Mouse (Mus musculus) MEL (cell line): Measurements from ENCODE around the gene Olfr1178. TPM values are rescaled to one million over a fixed set of nuclear protein-coding genes. Genes with fewer than 3 reads are reported as not detected.
A peak's percentile ranks its signal among the peaks of the same experiment; 100 is the strongest.

Experiments
- DNase-seq: peaks from one replicate; pipeline ENCODE4 v3.0.0; 2011; ENCODE audit warnings: low read depth, low spot score
- H3K27ac ChIP-seq: 2 replicates; pipeline ENCODE4 v1.5.1; 2012; ENCODE audit warnings: low read depth, mild to moderate bottlenecking, control low read depth, low read length, moderate library complexity; ENCODE audit not compliant: control insufficient read depth
- H3K27me3 ChIP-seq, 2 experiments: fragments of 150-350 bp in 1 of 2; sonication (generic) in 1 of 2; 2 replicates each; pipeline ENCODE4 v1.6.1; 2012; ENCODE audit warnings: low read length in 2 of 2, mild to moderate bottlenecking in 2 of 2, improper control_type of control experiment in 1 of 2, moderate library complexity in 1 of 2; ENCODE audit not compliant: insufficient read depth in 2 of 2, control insufficient read depth in 1 of 2
- H3K36me3 ChIP-seq, 2 experiments: 2 replicates each; pipeline ENCODE4 v1.6.1; 2012 to 2014; ENCODE audit warnings: low read length in 2 of 2, improper control_type of control experiment in 1 of 2, inconsistent platforms in 1 of 2, mild to moderate bottlenecking in 1 of 2; ENCODE audit not compliant: insufficient read depth in 2 of 2, control insufficient read depth in 1 of 2
- H3K4me1 ChIP-seq, 2 experiments: fragments of 150-350 bp in 1 of 2; sonication (generic) in 1 of 2; 2 replicates each; pipeline ENCODE4 v1.6.1; 2012; ENCODE audit warnings: low read length in 2 of 2, improper control_type of control experiment in 1 of 2, mild to moderate bottlenecking in 1 of 2; ENCODE audit not compliant: insufficient read depth in 2 of 2, control insufficient read depth in 1 of 2
- H3K4me3 ChIP-seq, 2 experiments: fragments of 150-350 bp in 1 of 2; sonication (generic) in 1 of 2; 2 replicates each; pipeline ENCODE4 v1.5.1; 2012; ENCODE audit warnings: low read depth in 2 of 2, low read length in 2 of 2, mild to moderate bottlenecking in 2 of 2, moderate library complexity in 2 of 2, control low read depth in 1 of 2, improper control_type of control experiment in 1 of 2; ENCODE audit not compliant: control insufficient read depth in 1 of 2, insufficient read depth in 1 of 2
- H3K79me2 ChIP-seq: 2 replicates; pipeline ENCODE4 v1.6.1; 2012; ENCODE audit warnings: mild to moderate bottlenecking, low read length, moderate library complexity; ENCODE audit not compliant: control insufficient read depth, poor library complexity, insufficient read depth
- H3K9ac ChIP-seq: 2 replicates; pipeline ENCODE4 v1.6.1; 2012; ENCODE audit warnings: low read depth, mild to moderate bottlenecking, control low read depth, low read length, moderate library complexity; ENCODE audit not compliant: control insufficient read depth, poor library complexity, severe bottlenecking
- H3K9me3 ChIP-seq: fragments of 150-350 bp; sonication (generic); replicated peaks from 2 replicates; pipeline ENCODE4 v1.6.1; 2012; ENCODE audit warnings: mild to moderate bottlenecking, low read length, improper control_type of control experiment, moderate library complexity; ENCODE audit not compliant: insufficient read depth
- CHD1 ChIP-seq: IDR thresholded peaks from 2 replicates; pipeline ENCODE4 v1.6.1; 2012; ENCODE audit warnings: low read depth, mild to moderate bottlenecking, inconsistent platforms, low read length, improper control_type of control experiment
- CHD2 ChIP-seq: IDR thresholded peaks from 2 replicates; pipeline ENCODE4 v1.6.1; 2011; ENCODE audit warnings: low read length, improper control_type of control experiment
- CTCF ChIP-seq, 3 experiments: IDR thresholded peaks in 2 of 3; conservative IDR thresholded peaks in 1 of 3; 2 replicates each; pipeline ENCODE4 v1.5.1; 2011 to 2012; ENCODE audit warnings: low read length in 3 of 3, low read depth in 2 of 3, mild to moderate bottlenecking in 2 of 3, improper control_type of control experiment in 1 of 3, inconsistent platforms in 1 of 3, mixed read lengths in 1 of 3, moderate library complexity in 1 of 3; ENCODE audit not compliant: control insufficient read depth in 1 of 3, insufficient read depth in 1 of 3, poor library complexity in 1 of 3, severe bottlenecking in 1 of 3
- E2F4 ChIP-seq: IDR thresholded peaks from 2 replicates; pipeline ENCODE4 v1.6.1; 2011; ENCODE audit warnings: low read depth, low read length, improper control_type of control experiment, borderline replicate concordance
- ETS1 ChIP-seq: IDR thresholded peaks from 2 replicates; pipeline ENCODE4 v1.6.1; 2012; ENCODE audit warnings: low read depth, mild to moderate bottlenecking, inconsistent platforms, low read length, improper control_type of control experiment, moderate library complexity
- MXI1 ChIP-seq: IDR thresholded peaks from 2 replicates; pipeline ENCODE4 v1.6.1; 2011; ENCODE audit warnings: mild to moderate bottlenecking, low read depth, low read length, improper control_type of control experiment
- MYC ChIP-seq: IDR thresholded peaks from 2 replicates; pipeline ENCODE4 v1.6.1; 2011; ENCODE audit warnings: low read depth, mild to moderate bottlenecking, low read length, improper control_type of control experiment, moderate library complexity
- NELFE ChIP-seq: IDR thresholded peaks from 2 replicates; pipeline ENCODE4 v1.6.1; 2011; ENCODE audit warnings: low read depth, low read length, improper control_type of control experiment
- NRF1 ChIP-seq: IDR thresholded peaks from 2 replicates; pipeline ENCODE4 v1.6.1; 2014; ENCODE audit warnings: low read depth, mild to moderate bottlenecking, inconsistent platforms, low read length, improper control_type of control experiment, moderate library complexity; ENCODE audit not compliant: poor library complexity, insufficient read depth, severe bottlenecking
- RAD21 ChIP-seq: IDR thresholded peaks from 2 replicates; pipeline ENCODE4 v1.6.1; 2011; ENCODE audit warnings: mild to moderate bottlenecking, low read depth, low read length, improper control_type of control experiment
- RCOR1 ChIP-seq: IDR thresholded peaks from 2 replicates; pipeline ENCODE4 v1.6.1; 2012; ENCODE audit warnings: low read depth, mild to moderate bottlenecking, inconsistent platforms, low read length, improper control_type of control experiment
- SIN3A ChIP-seq: IDR thresholded peaks from 2 replicates; pipeline ENCODE4 v1.6.1; 2012; ENCODE audit warnings: low read length, improper control_type of control experiment, inconsistent platforms
- SMC3 ChIP-seq: IDR thresholded peaks from 2 replicates; pipeline ENCODE4 v1.6.1; 2011; ENCODE audit warnings: low read depth, low read length, improper control_type of control experiment
- TBP ChIP-seq: IDR thresholded peaks from 2 replicates; pipeline ENCODE4 v1.8.0; 2011; ENCODE audit warnings: low read depth, low read length, improper control_type of control experiment
- USF2 ChIP-seq, 2 experiments: IDR thresholded peaks; 2 replicates each; pipeline ENCODE4 v1.6.1; 2011 to 2012; ENCODE audit warnings: improper control_type of control experiment in 2 of 2, low read length in 2 of 2, borderline replicate concordance in 1 of 2, inconsistent platforms in 1 of 2, low read depth in 1 of 2, mild to moderate bottlenecking in 1 of 2; ENCODE audit not compliant: insufficient read depth in 1 of 2
- ZC3H11A ChIP-seq: IDR thresholded peaks from 2 replicates; pipeline ENCODE4 v1.6.1; 2012; ENCODE audit warnings: low read depth, mild to moderate bottlenecking, inconsistent platforms, low read length, improper control_type of control experiment
- ZKSCAN1 ChIP-seq: IDR thresholded peaks from 2 replicates; pipeline ENCODE4 v1.6.1; 2012; ENCODE audit warnings: low read depth, mild to moderate bottlenecking, inconsistent platforms, low read length, improper control_type of control experiment, moderate library complexity
- ZNF384 ChIP-seq: IDR thresholded peaks from 2 replicates; pipeline ENCODE4 v1.6.1; 2012; ENCODE audit warnings: low read depth, mild to moderate bottlenecking, inconsistent platforms, low read length, improper control_type of control experiment
- polyA plus RNA-seq, 2 experiments: library from polyadenylated mRNA; stranded (reverse) in 1 of 2; unstranded in 1 of 2; fragments of >175 nt in 1 of 2; fragments of >200 nt in 1 of 2; gene quantifications; 2 replicates each; pipeline versions ENCODE4 v1.2.1 to v1.2.4; 2012; ENCODE audit warnings: low replicate concordance in 2 of 2, low read depth in 1 of 2; ENCODE audit not compliant: insufficient read length in 2 of 2, insufficient read depth in 1 of 2, missing spikeins in 1 of 2
- total RNA-seq: library from RNA; depleted of rRNA; stranded (reverse); fragments of 300-350 nt; gene quantifications from 2 replicates; pipeline ENCODE4 v1.2.3, GENCODE M21; 2012; rRNA removed

Olfr1178 gene
- total RNA-seq (not detected in 2 replicates), polyA plus RNA-seq (not detected)

GRCm38 (mm10) chr2:88386762-88387161, at the start of gene Olfr1178:
Olfr1178 (plus strand) TSS chr2:88387062.
- no peaks in the 10 kb centered on the region for H3K27me3 ChIP-seq
- H3K4me3 ChIP-seq: no peak within 1 kb of the TSS
- no peak within 1 kb of the TSS for H3K27ac ChIP-seq
- no peaks in the 10 kb centered on the region for H3K36me3 ChIP-seq
- H3K4me1 ChIP-seq: no peaks in the 10 kb centered on the region
- no peaks in the 10 kb centered on the region for H3K9me3 ChIP-seq
- H3K79me2 ChIP-seq: no peaks in the 10 kb centered on the region
- TF ChIP-seq NELFE (no peak), RCOR1 (no peak), NRF1 (no peak), USF2 (IDR thresholded peaks at IDR 0.05; ENCODE audit: borderline replicate concordance in 1 of 2, insufficient read depth in 1 of 2, low read depth in 1 of 2, low read length in 2 of 2) (no peak), SIN3A (no peak), CHD2 (no peak), MXI1 (no peak), ZKSCAN1 (no peak)
- no peak for DNase-seq
- no peak within 1 kb of the TSS for H3K9ac ChIP-seq

GRCm38 (mm10) chr2:88346392-88346791, 40.5 kb upstream of the Olfr1178 start, which contains the start of gene Olfr1177-ps:
Olfr1177-ps (minus strand) TSS chr2:88346492.
- no peak for TF ChIP-seq ZC3H11A
- TF ChIP-seq ETS1: no peak
- no peak for TF ChIP-seq ZNF384
- no peak for TF ChIP-seq E2F4
- TF ChIP-seq MYC: no peak
- TF ChIP-seq TBP: no peak
- H3K4me1 ChIP-seq: no peaks in the 10 kb centered on the region
- H3K4me3 ChIP-seq: no peak within 1 kb of the TSS
- no peaks in the 10 kb centered on the region for H3K79me2 ChIP-seq
- H3K27ac ChIP-seq: no peak within 1 kb of the TSS
- no peaks in the 10 kb centered on the region for H3K9me3 ChIP-seq
- DNase-seq: no peak
- no peaks in the 10 kb centered on the region for H3K27me3 ChIP-seq
- no peaks in the 10 kb centered on the region for H3K36me3 ChIP-seq
- H3K9ac ChIP-seq: no peak within 1 kb of the TSS

- Histone ChIP-seq H3K4me3 (no peak overlapping the region), H3K4me1 (no peaks in the 10 kb centered on the region), H3K27me3 (no peaks in the 10 kb centered on the region), H3K79me2 (no peaks in the 10 kb centered on the region)
- peak; percentile 88 for TF ChIP-seq ZC3H11A
- no peak for TF ChIP-seq CHD1
- peak; percentile 88 for TF ChIP-seq SMC3
- TF ChIP-seq RAD21: peak; percentile 95
- 0 out of 2 replicates have a peak, but pooled peaks have one; percentile 57 for TF ChIP-seq ZNF384
- TF ChIP-seq CTCF (IDR thresholded peaks at IDR 0.05 in 2 of 3, conservative IDR thresholded peaks at IDR 0.05 in 1 of 3; ENCODE audit: control insufficient read depth in 1 of 3, insufficient read depth in 1 of 3, low read depth in 2 of 3, low read length in 3 of 3, poor library complexity in 1 of 3, severe bottlenecking in 1 of 3): peak in 1 of 3 experiments; percentile 81; a peak in 3 of 6 replicates
- TF ChIP-seq USF2 (IDR thresholded peaks at IDR 0.05; ENCODE audit: borderline replicate concordance in 1 of 2, insufficient read depth in 1 of 2, low read depth in 1 of 2, low read length in 2 of 2): no peak
- TF ChIP-seq NELFE: no peak
- TF ChIP-seq MYC: no peak
- TF ChIP-seq, all 39 proteins: peak for 5
- no peaks in the 10 kb centered on the region for H3K9me3 ChIP-seq
- H3K9ac ChIP-seq: no peak overlapping the region
- no peaks in the 10 kb centered on the region for H3K36me3 ChIP-seq
- H3K27ac ChIP-seq: no peak overlapping the region
- DNase-seq: peak; percentile 56
Measured at GRCm38 (mm10) chr2:88356304-88356703, 30.6 kb upstream of the Olfr1178 start.
